ENCODE assay signal across 9 mouse cellular contexts in genomic region chr2:83337364-83337763, GRCm38 (mm10).
DNase-seq lines count a peak whose midpoint lies in the region; ATAC-seq and TF ChIP-seq lines count a peak whose summit lies in the region.
"Had no signal": no experiment of that assay in that cellular context is flagged by ENCODE, and none has a peak within 500 bp of the region (broad histone marks: within the 10 kb centered on the region; RNA-seq: fewer than 3 reads in every experiment).

No protein-coding gene starts in this region.

- no peak overlapping the region for H3K9ac ChIP-seq in heart, embryonic 11.5 days (ENCODE audit: low read depth, low read length)
- H3K9ac ChIP-seq in midbrain, postnatal 0 days (replicated peaks; ENCODE audit: low read length, poor library complexity, severe bottlenecking) = no peak overlapping the region
- no peak overlapping the region for H3K9ac ChIP-seq in midbrain, embryonic 15.5 days
- H3K9ac ChIP-seq: hindbrain, embryonic 15.5 days had no signal

- no peaks in the 10 kb centered on the region for H3K36me3 ChIP-seq in heart, embryonic 11.5 days (ENCODE audit: control insufficient read depth, insufficient read depth, low read length)
- no peaks in the 10 kb centered on the region for H3K36me3 ChIP-seq in midbrain, postnatal 0 days (ENCODE audit: insufficient read depth, low read length)
- no peaks in the 10 kb centered on the region for H3K36me3 ChIP-seq in midbrain, embryonic 15.5 days (replicated peaks)
- H3K36me3 ChIP-seq: hindbrain, embryonic 15.5 days had no signal

- peak; percentile 60 for TF ChIP-seq CTCF in midbrain, postnatal 0 days (IDR thresholded peaks at IDR 0.05)

- ATAC-seq in heart, embryonic 11.5 days (replicated peaks; ENCODE audit: insufficient number of reproducible peaks, low FRiP score, low TSS enrichment) = no peak
- no peak for ATAC-seq in midbrain, postnatal 0 days (ENCODE audit: low FRiP score)
- no peak for ATAC-seq in midbrain, embryonic 15.5 days (replicated peaks)

- 28% methylated on average over 4 of the region's 4 CpGs for WGBS in heart, embryonic 11.5 days (ENCODE audit: insufficient replicate concordance)
- 29% methylated on average over 4 of the region's 4 CpGs for WGBS in midbrain, postnatal 0 days
- WGBS in midbrain, embryonic 15.5 days = 31% methylated on average over 4 of the region's 4 CpGs

- no peaks in the 10 kb centered on the region for H3K4me1 ChIP-seq in heart, embryonic 11.5 days (ENCODE audit: control insufficient read depth, insufficient read depth, low read length)
- no peaks in the 10 kb centered on the region for H3K4me1 ChIP-seq in midbrain, postnatal 0 days (ENCODE audit: insufficient read depth, low read length)
- no peaks in the 10 kb centered on the region for H3K4me1 ChIP-seq in midbrain, embryonic 15.5 days
- H3K4me1 ChIP-seq: hindbrain, embryonic 15.5 days had no signal

- H3K27ac ChIP-seq in heart, embryonic 11.5 days (ENCODE audit: low read depth, low read length) = no peak overlapping the region
- no peak overlapping the region for H3K27ac ChIP-seq in midbrain, postnatal 0 days (ENCODE audit: low read depth, low read length)
- H3K27ac ChIP-seq in midbrain, embryonic 15.5 days = no peak overlapping the region
- H3K27ac ChIP-seq: hindbrain, embryonic 15.5 days had no signal

- no peaks in the 10 kb centered on the region for H3K27me3 ChIP-seq in heart, embryonic 11.5 days (ENCODE audit: control insufficient read depth, insufficient read depth, low read length)
- H3K27me3 ChIP-seq in midbrain, postnatal 0 days (ENCODE audit: insufficient read depth, low read length) = no peaks in the 10 kb centered on the region
- H3K27me3 ChIP-seq in midbrain, embryonic 15.5 days (replicated peaks) = no peaks in the 10 kb centered on the region
- H3K27me3 ChIP-seq: hindbrain, embryonic 15.5 days had no signal

- no peaks in the 10 kb centered on the region for H3K9me3 ChIP-seq in heart, embryonic 11.5 days (replicated peaks; ENCODE audit: control insufficient read depth, low read length)
- H3K9me3 ChIP-seq in midbrain, postnatal 0 days (ENCODE audit: low read length) = no peaks in the 10 kb centered on the region
- no peaks in the 10 kb centered on the region for H3K9me3 ChIP-seq in midbrain, embryonic 15.5 days
- H3K9me3 ChIP-seq: hindbrain, embryonic 15.5 days had no signal

- peak; percentile 89 for DNase-seq in heart, adult 11 months
- peak; percentile 77 for DNase-seq in midbrain, postnatal 0 days (ENCODE audit: low spot score)
- peak; percentile 6 to 34 for DNase-seq in cerebellum, postnatal 25 days
- DNase-seq in layer of hippocampus, adult 9-11 months = peak; percentile 16
- DNase-seq in thymus, postnatal 4 days = no peak
- DNase-seq in spleen, adult 12 weeks (ENCODE audit: low spot score) = no peak

- no peak overlapping the region for H3K4me3 ChIP-seq in heart, embryonic 11.5 days (ENCODE audit: low read depth, low read length)
- H3K4me3 ChIP-seq in midbrain, postnatal 0 days (ENCODE audit: low read depth, low read length) = no peak overlapping the region
- H3K4me3 ChIP-seq in midbrain, embryonic 15.5 days = no peak overlapping the region
- H3K4me3 ChIP-seq: hindbrain, embryonic 15.5 days had no signal

- no peak overlapping the region for H3K4me2 ChIP-seq in heart, embryonic 11.5 days
- H3K4me2 ChIP-seq in midbrain, postnatal 0 days (ENCODE audit: low read depth, low read length, poor library complexity, severe bottlenecking) = no peak overlapping the region
- no peak overlapping the region for H3K4me2 ChIP-seq in midbrain, embryonic 15.5 days
- H3K4me2 ChIP-seq: hindbrain, embryonic 15.5 days had no signal

Comparison
In these comparisons a context has a peak if more than half of its experiments do, and no peak if none do; other contexts are left out.
1. DNase-seq: peak in heart, adult 11 months (single experiment), midbrain, postnatal 0 days (single experiment), cerebellum, postnatal 25 days (2 of 2) and layer of hippocampus, adult 9-11 months (single experiment); none in thymus, postnatal 4 days (single experiment) and spleen, adult 12 weeks (single experiment).